8 mouse cellular contexts compared by ENCODE assay signal in genomic region chr10:127338930-127339682, GRCm38 (mm10). TPM values are rescaled to one million over a fixed set of nuclear protein-coding genes. Genes with fewer than 3 reads are reported as not detected.
DNase-seq lines count a peak whose midpoint lies in the region; ATAC-seq and TF ChIP-seq lines count a peak whose summit lies in the region.

No protein-coding gene starts in this region.

- no peaks in the 10 kb centered on the region for H3K4me1 ChIP-seq in embryonic facial prominence, embryonic 14.5 days (ENCODE audit: control insufficient read depth, insufficient read depth, low read length)
- peaks cover 2% of the 10 kb centered on the region; the same call in 1 of the 2 replicates for H3K4me1 ChIP-seq in heart, adult 2 months (ENCODE audit: control insufficient read depth, insufficient read depth, low read length)
- H3K4me1 ChIP-seq in limb, embryonic 14.5 days (ENCODE audit: control insufficient read depth, insufficient read depth, low read length): no peaks in the 10 kb centered on the region
- peaks cover 11% of the 10 kb centered on the region for H3K4me1 ChIP-seq in midbrain, postnatal 0 days (ENCODE audit: insufficient read depth, low read length)

- ATAC-seq in embryonic facial prominence, embryonic 14.5 days (ENCODE audit: low read depth): peak; percentile 78
- ATAC-seq in limb, embryonic 14.5 days (ENCODE audit: low FRiP score, low read depth): peak; percentile 74
- peak; percentile 70 for ATAC-seq in midbrain, postnatal 0 days (ENCODE audit: low FRiP score)

- intact Hi-C loops in heart, adult 2 months (cut with DNase I): no loop called here

- no peaks in the 10 kb centered on the region; the same call in 1 of the 2 replicates for H3K27me3 ChIP-seq in embryonic facial prominence, embryonic 14.5 days (replicated peaks; ENCODE audit: control insufficient read depth, insufficient read depth, low read length)
- no peaks in the 10 kb centered on the region; the same call in 1 of the 2 replicates for H3K27me3 ChIP-seq in heart, adult 2 months (ENCODE audit: control insufficient read depth, insufficient read depth, low read length)
- no peaks in the 10 kb centered on the region for H3K27me3 ChIP-seq in limb, embryonic 14.5 days (ENCODE audit: control insufficient read depth, insufficient read depth, low read length)
- peaks cover 30% of the 10 kb centered on the region for H3K27me3 ChIP-seq in midbrain, postnatal 0 days (ENCODE audit: insufficient read depth, low read length)

- no peaks in the 10 kb centered on the region for H3K9me3 ChIP-seq in embryonic facial prominence, embryonic 14.5 days (ENCODE audit: control insufficient read depth, low read length)
- H3K9me3 ChIP-seq in limb, embryonic 14.5 days (ENCODE audit: control insufficient read depth, low read length): no peaks in the 10 kb centered on the region
- H3K9me3 ChIP-seq in midbrain, postnatal 0 days (ENCODE audit: low read length): no peaks in the 10 kb centered on the region

- H3K27ac ChIP-seq in embryonic facial prominence, embryonic 14.5 days (replicated peaks; ENCODE audit: low read depth, low read length): peak overlapping the region; percentile 98
- peak overlapping the region; percentile 81 for H3K27ac ChIP-seq in heart, adult 2 months
- peak overlapping the region; percentile 95 for H3K27ac ChIP-seq in limb, embryonic 14.5 days (replicated peaks; ENCODE audit: low read depth, low read length)
- H3K27ac ChIP-seq in midbrain, postnatal 0 days (ENCODE audit: low read depth, low read length): no peak overlapping the region; the same call in 1 of the 2 replicates

- H3K79me2 ChIP-seq in heart, adult 2 months (replicated peaks; ENCODE audit: control insufficient read depth, insufficient read depth, low read length): no peaks in the 10 kb centered on the region

- peak; percentile 98 for TF ChIP-seq CTCF in heart, adult 2 months (IDR thresholded peaks at IDR 0.05)
- TF ChIP-seq CTCF in midbrain, postnatal 0 days (IDR thresholded peaks at IDR 0.05): peak; percentile 96

- peak; percentile 96 for DNase-seq in 416B (ENCODE audit: low read depth)
- peak; percentile 49 to 76 for DNase-seq in adrenal gland, postnatal 4 days (ENCODE audit: low spot score in 2 of 2)
- peak; percentile 95 for DNase-seq in embryonic facial prominence, embryonic 14.5 days (ENCODE audit: low spot score)
- DNase-seq in heart, adult 2 months: peak; percentile 78 to 87
- DNase-seq in kidney, adult 8-10 months: peak; percentile 87 to 90
- peak; percentile 96 for DNase-seq in limb, embryonic 14.5 days (ENCODE audit: low spot score)
- peak; percentile 95 for DNase-seq in midbrain, postnatal 0 days (ENCODE audit: low spot score)
- peak; percentile 63 to 85 for DNase-seq in spleen, postnatal 14 days (ENCODE audit: low spot score in 2 of 2)

- H3K9ac ChIP-seq in embryonic facial prominence, embryonic 14.5 days (ENCODE audit: low read depth, low read length): peak overlapping the region; percentile 63
- H3K9ac ChIP-seq in heart, adult 2 months (ENCODE audit: low read depth, low read length): peak overlapping the region; percentile 63
- H3K9ac ChIP-seq in limb, embryonic 14.5 days (ENCODE audit: low read depth, low read length, severe bottlenecking): peak overlapping the region; percentile 59
- H3K9ac ChIP-seq in midbrain, postnatal 0 days (replicated peaks; ENCODE audit: low read length, poor library complexity, severe bottlenecking): no peak overlapping the region

- 0 out of 2 replicates have a peak, but pooled peaks have one; percentile 19 for TF ChIP-seq POLR2A in heart, adult 2 months (IDR thresholded peaks at IDR 0.05; ENCODE audit: insufficient read depth, low read depth, low read length)
- TF ChIP-seq POLR2A in limb, embryonic 14.5 days (IDR thresholded peaks at IDR 0.05; ENCODE audit: borderline replicate concordance, extremely low read depth, insufficient read depth, insufficient read length): peak; percentile 47; the same call in 1 of the 2 replicates

- H3K4me3 ChIP-seq in embryonic facial prominence, embryonic 14.5 days (ENCODE audit: low read depth, low read length): peak overlapping the region; percentile 61
- peak overlapping the region; percentile 58 for H3K4me3 ChIP-seq in heart, adult 2 months
- peak overlapping the region; percentile 50 for H3K4me3 ChIP-seq in limb, embryonic 14.5 days (replicated peaks; ENCODE audit: low read length)
- peak overlapping the region; percentile 26 for H3K4me3 ChIP-seq in midbrain, postnatal 0 days (ENCODE audit: low read depth, low read length)

- H3K36me3 ChIP-seq in embryonic facial prominence, embryonic 14.5 days (ENCODE audit: control insufficient read depth, insufficient read depth, low read length): peaks cover 36% of the 10 kb centered on the region
- no peaks in the 10 kb centered on the region for H3K36me3 ChIP-seq in heart, adult 2 months (ENCODE audit: control insufficient read depth, insufficient read depth, low read length)
- peaks cover 33% of the 10 kb centered on the region for H3K36me3 ChIP-seq in limb, embryonic 14.5 days (ENCODE audit: control insufficient read depth, insufficient read depth, low read length)
- H3K36me3 ChIP-seq in midbrain, postnatal 0 days (ENCODE audit: insufficient read depth, low read length): no peaks in the 10 kb centered on the region

- 0% methylated on average over 24 of the region's 31 CpGs for WGBS in embryonic facial prominence, embryonic 14.5 days
- WGBS in heart, adult 2 months: under 1% methylated on average over 31 of the region's 31 CpGs
- WGBS in limb, embryonic 14.5 days: under 1% methylated on average over 31 of the region's 31 CpGs
- WGBS in midbrain, postnatal 0 days: under 1% methylated on average over 31 of the region's 31 CpGs

- peak overlapping the region; percentile 87 for H3K4me2 ChIP-seq in embryonic facial prominence, embryonic 14.5 days (ENCODE audit: low read depth, low read length)
- peak overlapping the region; percentile 92 for H3K4me2 ChIP-seq in limb, embryonic 14.5 days (replicated peaks; ENCODE audit: low read depth, low read length, severe bottlenecking)
- H3K4me2 ChIP-seq in midbrain, postnatal 0 days (ENCODE audit: low read depth, low read length, poor library complexity, severe bottlenecking): peak overlapping the region; percentile 47

- no peak for TF ChIP-seq EP300 in heart, adult 2 months (IDR thresholded peaks at IDR 0.05; ENCODE audit: insufficient read depth, low read depth, low read length)

RNA-seq across cellular contexts. Expression of gene Gli1, which starts 2.7 kb away (rescaled TPM):
- total RNA-seq in adrenal gland, postnatal 4 days (2021): 10 to 100 TPM; 16.4 to 17.2 TPM
- polyA plus RNA-seq in embryonic facial prominence, embryonic 14.5 days (2014; fragmentation: Nextera tagmentation; extraction: Ambion mirVana): 10.2 and 11.7 TPM in 2 replicates
- under 1 TPM; 0.91 to 0.96 TPM for total RNA-seq in heart, adult 2 months (2021)
- 2.4 and 3.2 TPM in 2 replicates for polyA plus RNA-seq in heart, adult 2 months (2012; rRNA removed)
- 118 and 157 TPM in 2 replicates for polyA plus RNA-seq in limb, embryonic 14.5 days (2012; rRNA removed)
- polyA plus RNA-seq in limb, embryonic 14.5 days (2014; fragmentation: Nextera tagmentation; extraction: Ambion mirVana): 16.4 and 19.9 TPM in 2 replicates
- total RNA-seq in midbrain, postnatal 0 days (2014; rRNA removed): 4.2 and 6.9 TPM in 2 replicates
- 1.0 and 1.1 TPM in 2 replicates for polyA plus RNA-seq in midbrain, postnatal 0 days (2015; fragmentation: Nextera tagmentation; extraction: Ambion mirVana)

RNA-seq across cellular contexts. Expression of gene Inhbe, which starts 15.1 kb away (rescaled TPM):
- 1 to 10 TPM in 1 of 2 experiments, under 1 TPM in 1; 0.06 to 2.5 TPM for total RNA-seq in adrenal gland, postnatal 4 days (2021)
- polyA plus RNA-seq in embryonic facial prominence, embryonic 14.5 days (2014; fragmentation: Nextera tagmentation; extraction: Ambion mirVana): not detected in 2 replicates
- total RNA-seq in heart, adult 2 months (2021): not detected
- polyA plus RNA-seq in heart, adult 2 months (2012; rRNA removed): not detected in 2 replicates
- 0.01 TPM in 1 of 2 replicates, not detected in the other for polyA plus RNA-seq in limb, embryonic 14.5 days (2012; rRNA removed)
- polyA plus RNA-seq in limb, embryonic 14.5 days (2014; fragmentation: Nextera tagmentation; extraction: Ambion mirVana): not detected in 2 replicates
- not detected in 2 replicates for total RNA-seq in midbrain, postnatal 0 days (2014; rRNA removed)
- 0.04 TPM in 1 of 2 replicates, not detected in the other for polyA plus RNA-seq in midbrain, postnatal 0 days (2015; fragmentation: Nextera tagmentation; extraction: Ambion mirVana)

RNA-seq across cellular contexts. Expression of gene Arhgap9, which starts 17.3 kb away (rescaled TPM):
- 1 to 10 TPM; 2.9 to 4.2 TPM for total RNA-seq in adrenal gland, postnatal 4 days (2021)
- 3.7 and 4.4 TPM in 2 replicates for polyA plus RNA-seq in embryonic facial prominence, embryonic 14.5 days (2014; fragmentation: Nextera tagmentation; extraction: Ambion mirVana)
- 1 to 10 TPM; 2.3 to 2.4 TPM for total RNA-seq in heart, adult 2 months (2021)
- 2.5 and 4.8 TPM in 2 replicates for polyA plus RNA-seq in heart, adult 2 months (2012; rRNA removed)
- 5.5 and 5.8 TPM in 2 replicates for polyA plus RNA-seq in limb, embryonic 14.5 days (2012; rRNA removed)
- polyA plus RNA-seq in limb, embryonic 14.5 days (2014; fragmentation: Nextera tagmentation; extraction: Ambion mirVana): 5.6 and 7.5 TPM in 2 replicates
- total RNA-seq in midbrain, postnatal 0 days (2014; rRNA removed): 0.24 and 1.2 TPM in 2 replicates
- polyA plus RNA-seq in midbrain, postnatal 0 days (2015; fragmentation: Nextera tagmentation; extraction: Ambion mirVana): 0.91 and 1.0 TPM in 2 replicates

RNA-seq across cellular contexts. Expression of gene Mars, which starts 27.5 kb away (rescaled TPM):
- total RNA-seq in adrenal gland, postnatal 4 days (2021): 10 to 100 TPM; 85.5 to 89.5 TPM
- polyA plus RNA-seq in embryonic facial prominence, embryonic 14.5 days (2014; fragmentation: Nextera tagmentation; extraction: Ambion mirVana): 106 and 108 TPM in 2 replicates
- total RNA-seq in heart, adult 2 months (2021): 10 to 100 TPM; 42.6 to 47.7 TPM
- 36.6 and 51.3 TPM in 2 replicates for polyA plus RNA-seq in heart, adult 2 months (2012; rRNA removed)
- 78.5 and 79.8 TPM in 2 replicates for polyA plus RNA-seq in limb, embryonic 14.5 days (2012; rRNA removed)
- 113 and 114 TPM in 2 replicates for polyA plus RNA-seq in limb, embryonic 14.5 days (2014; fragmentation: Nextera tagmentation; extraction: Ambion mirVana)
- 62.6 and 84.3 TPM in 2 replicates for total RNA-seq in midbrain, postnatal 0 days (2014; rRNA removed)
- 103 and 112 TPM in 2 replicates for polyA plus RNA-seq in midbrain, postnatal 0 days (2015; fragmentation: Nextera tagmentation; extraction: Ambion mirVana)

RNA-seq across cellular contexts. Expression of gene Inhbc, which starts 31.1 kb away (rescaled TPM):
- total RNA-seq in adrenal gland, postnatal 4 days (2021): 1 to 10 TPM in 1 of 2 experiments, not detected in 1; 5.8 TPM
- not detected in 2 replicates for polyA plus RNA-seq in embryonic facial prominence, embryonic 14.5 days (2014; fragmentation: Nextera tagmentation; extraction: Ambion mirVana)
- not detected for total RNA-seq in heart, adult 2 months (2021)
- 0.18 TPM in 1 of 2 replicates, not detected in the other for polyA plus RNA-seq in heart, adult 2 months (2012; rRNA removed)
- polyA plus RNA-seq in limb, embryonic 14.5 days (2012; rRNA removed): not detected in 2 replicates
- polyA plus RNA-seq in limb, embryonic 14.5 days (2014; fragmentation: Nextera tagmentation; extraction: Ambion mirVana): not detected in 2 replicates
- total RNA-seq in midbrain, postnatal 0 days (2014; rRNA removed): not detected in 2 replicates
- not detected in 2 replicates for polyA plus RNA-seq in midbrain, postnatal 0 days (2015; fragmentation: Nextera tagmentation; extraction: Ambion mirVana)
